Comparison of ENCODE assay signal across 9 mouse cellular contexts in genomic region chr9:99434892-99435618, GRCm38 (mm10). TPM values are rescaled to one million over a fixed set of nuclear protein-coding genes. Genes with fewer than 3 reads are reported as not detected.
DNase-seq lines count a peak whose midpoint lies in the region; TF ChIP-seq lines count a peak whose summit lies in the region.
"Had no signal": no experiment of that assay in that cellular context is flagged by ENCODE, and none has a peak within 500 bp of the region (broad histone marks: within the 10 kb centered on the region; RNA-seq: fewer than 3 reads in every experiment).

No protein-coding gene starts in this region.

- intact Hi-C loops in left cerebral cortex, postnatal 25 days (cut with DNase I), result loop anchor here (2.0 kb wide), 1 partner anchor 46 kb away; no protein-coding TSS in a partner anchor

- no peak for DNase-seq in layer of hippocampus, adult 2 months (ENCODE audit: low spot score in 2 of 2)
- DNase-seq in layer of hippocampus, adult 11-12 months (ENCODE audit: low spot score), result no peak
- DNase-seq in adrenal gland, postnatal 14 days, result peak; percentile 84
- DNase-seq in frontal cortex, postnatal 36 days (ENCODE audit: low spot score in 2 of 2), result peak; percentile 65 to 80
- peak; percentile 65 to 91 for DNase-seq in left cerebral cortex, postnatal 25 days (ENCODE audit: low spot score in 2 of 2)
- DNase-seq in layer of hippocampus, postnatal 14 days (ENCODE audit: low spot score in 2 of 2), result no peak
- DNase-seq in c-Kit-positive CD71-positive TER-119-positive erythroid progenitor cells, embryonic 14.5 days (ENCODE audit: low spot score), result no peak

- H3K27ac ChIP-seq in layer of hippocampus, adult 2 months, result peak overlapping the region; percentile 98
- peak overlapping the region; percentile 88 for H3K27ac ChIP-seq in olfactory bulb, adult 2 months (ENCODE audit: insufficient read depth, low read depth, low read length)

- 9% methylated on average over 14 of the region's 14 CpGs for WGBS in olfactory bulb, adult 2 months

- H3K4me3 ChIP-seq in layer of hippocampus, adult 2 months, result peak overlapping the region; percentile 67
- H3K4me3 ChIP-seq in olfactory bulb, adult 2 months (ENCODE audit: insufficient read depth, low read depth, low read length), result peak overlapping the region; percentile 78

- no peak for TF ChIP-seq POLR2A in olfactory bulb, adult 2 months (IDR thresholded peaks at IDR 0.05; ENCODE audit: insufficient read depth, low read depth, low read length)

- H3K4me1 ChIP-seq in olfactory bulb, adult 2 months (ENCODE audit: control insufficient read depth, insufficient read depth, low read length), result peaks cover 14% of the 10 kb centered on the region

- TF ChIP-seq CTCF in layer of hippocampus, adult 2 months (conservative IDR thresholded peaks at IDR 0.05), result no peak
- TF ChIP-seq CTCF in olfactory bulb, adult 2 months (IDR thresholded peaks at IDR 0.05; ENCODE audit: insufficient read depth, low read depth, low read length), result no peak

RNA-seq across cellular contexts. Expression of gene Mras, which starts 2.1 kb away (rescaled TPM):
- 100 to 1,000 TPM; 138 to 141 TPM for total RNA-seq in layer of hippocampus, adult 2 months (2021)
- total RNA-seq in adrenal gland, postnatal 14 days (2021), result 39.2 and 40.7 TPM in 2 replicates
- total RNA-seq in left cerebral cortex, postnatal 25 days (2021), result 100 to 1,000 TPM; 171 TPM
- polyA plus RNA-seq in olfactory bulb, adult 2 months (2012; ENCODE audit: insufficient read depth, insufficient read length, low replicate concordance, missing spikeins), result not detected in 2 replicates
- 100 to 1,000 TPM; 102 to 109 TPM for total RNA-seq in layer of hippocampus, postnatal 14 days (2021)

RNA-seq across cellular contexts. Expression of gene Nme9, which starts 16.2 kb away (rescaled TPM):
- under 1 TPM; 0.61 to 0.77 TPM for total RNA-seq in layer of hippocampus, adult 2 months (2021)
- total RNA-seq in adrenal gland, postnatal 14 days (2021), result not detected in 2 replicates
- not detected for total RNA-seq in left cerebral cortex, postnatal 25 days (2021)
- not detected in 2 replicates for polyA plus RNA-seq in olfactory bulb, adult 2 months (2012; ENCODE audit: insufficient read depth, insufficient read length, low replicate concordance, missing spikeins)
- 1 to 10 TPM in 1 of 2 experiments, under 1 TPM in 1; 0.64 to 1.1 TPM for total RNA-seq in layer of hippocampus, postnatal 14 days (2021)
- polyA plus RNA-seq: Patski had no signal

Comparison
In these comparisons a context has a peak if more than half of its experiments do, and no peak if none do; other contexts are left out.
1. DNase-seq: peak in adrenal gland, postnatal 14 days (single experiment), frontal cortex, postnatal 36 days (2 of 2) and left cerebral cortex, postnatal 25 days (2 of 2); none in layer of hippocampus, adult 2 months (0 of 2), layer of hippocampus, adult 11-12 months (single experiment), layer of hippocampus, postnatal 14 days (0 of 2) and c-Kit-positive CD71-positive TER-119-positive erythroid progenitor cells, embryonic 14.5 days (single experiment).